Mouse (Mus musculus) heart, embryonic 11.5 days (tissue): ENCODE data around the gene Lin7a. TPM values are rescaled to one million over a fixed set of nuclear protein-coding genes. Genes with fewer than 3 reads are reported as not detected.

Experiments used
- ATAC-seq: fragments of 200-750 bp; cut with Nextera tagmentation; replicated peaks from 2 replicates; pipeline ENCODE4 v1.8.0; 2017; ENCODE audit warnings: moderate library complexity; ENCODE audit not compliant: insufficient number of reproducible peaks, low FRiP score, low TSS enrichment
- H3K27ac ChIP-seq: fragments of 300-500 bp; sonication (generic); 2 replicates; pipeline ENCODE4 v1.5.1; 2014; ENCODE audit warnings: mild to moderate bottlenecking, low read depth, low read length
- H3K27me3 ChIP-seq: fragments of 300-500 bp; sonication (generic); 2 replicates; pipeline ENCODE4 v1.6.1; 2014; ENCODE audit warnings: mild to moderate bottlenecking, low read length, mixed read lengths; ENCODE audit not compliant: control insufficient read depth, insufficient read depth
- H3K36me3 ChIP-seq: fragments of 300-500 bp; sonication (generic); 2 replicates; pipeline ENCODE4 v1.6.1; 2014; ENCODE audit warnings: mild to moderate bottlenecking, low read length, moderate library complexity, mixed read lengths; ENCODE audit not compliant: control insufficient read depth, insufficient read depth
- H3K4me1 ChIP-seq: fragments of 300-500 bp; sonication (generic); 2 replicates; pipeline ENCODE4 v1.6.1; 2014; ENCODE audit warnings: low read length; ENCODE audit not compliant: control insufficient read depth, insufficient read depth
- H3K4me2 ChIP-seq: fragments of 300-500 bp; sonication (generic); 2 replicates; pipeline ENCODE4 v1.6.1; 2014; ENCODE audit warnings: mild to moderate bottlenecking, moderate library complexity
- H3K4me3 ChIP-seq: fragments of 300-500 bp; sonication (generic); 2 replicates; pipeline ENCODE4 v1.5.1; 2014; ENCODE audit warnings: low read depth, low read length
- H3K9ac ChIP-seq: fragments of 300-500 bp; sonication (generic); 2 replicates; pipeline ENCODE4 v1.6.1; 2014; ENCODE audit warnings: mild to moderate bottlenecking, low read depth, low read length, moderate library complexity
- H3K9me3 ChIP-seq: fragments of 300-500 bp; sonication (generic); replicated peaks from 2 replicates; pipeline ENCODE4 v1.6.1; 2016; ENCODE audit warnings: low read length; ENCODE audit not compliant: control insufficient read depth
- WGBS: fragments of 180-500 bp; shearing (Covaris S2); extraction: QIAGEN DNeasy Blood & Tissue Kit; methylation state at CpG from one replicate; pipeline ENCODE4 v1.1.7; 2014; ENCODE audit not compliant: insufficient replicate concordance; 5-methylcytosine and 5-hydroxymethylcytosine counted together
- polyA plus RNA-seq: library from polyadenylated mRNA; unstranded; fragments of >200 nt; fragmentation: Nextera tagmentation; extraction: Ambion mirVana; gene quantifications from 2 replicates; pipeline ENCODE4 v1.2.1, GENCODE M21; 2014

The Lin7a gene
- polyA plus RNA-seq, 1 experiment from 2014 or later, result 2.6 TPM

DNA sequence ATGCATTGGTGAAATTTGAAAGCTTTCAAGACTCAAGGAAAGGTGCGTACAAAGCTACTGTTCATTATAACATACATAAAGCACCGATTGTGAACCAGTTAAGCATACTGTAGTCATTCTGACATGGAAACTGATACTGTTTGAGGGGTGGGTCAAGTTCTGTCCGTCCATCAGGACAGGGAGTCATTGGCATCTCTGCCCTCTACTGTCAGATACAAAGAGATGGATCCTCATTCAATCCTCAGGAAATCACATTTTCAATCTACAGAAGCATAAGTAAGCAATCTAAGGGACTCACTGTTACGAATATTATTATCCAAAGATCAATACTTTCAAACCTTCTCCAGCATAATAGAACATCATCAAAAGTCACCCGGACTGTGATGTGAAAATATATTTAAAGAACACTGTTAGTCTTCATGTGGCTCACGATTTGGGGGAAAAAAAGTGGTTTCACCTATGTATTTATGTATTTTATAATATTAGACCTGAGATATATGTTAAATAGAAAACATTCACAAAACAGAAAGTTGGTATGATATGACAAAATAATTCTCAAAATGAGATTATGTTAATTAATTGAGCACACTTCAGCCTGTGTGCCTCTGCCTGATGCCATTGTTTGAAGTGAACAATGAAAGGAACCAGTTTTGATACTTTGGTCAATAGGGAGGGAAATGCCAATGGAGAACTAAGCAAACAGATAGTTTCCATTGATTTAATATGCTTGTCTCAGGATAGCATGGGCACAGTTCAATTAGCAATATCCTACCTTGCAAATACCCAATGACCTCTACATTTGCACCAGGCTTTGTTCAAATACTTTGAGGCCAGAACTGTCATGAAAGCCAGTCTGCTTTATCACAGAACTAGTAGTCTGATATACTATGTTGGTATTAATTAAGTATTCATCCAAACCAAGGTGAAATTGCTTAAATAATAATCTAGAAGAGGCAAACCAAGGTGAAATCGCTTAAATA is 36.8 kb upstream of the Lin7a start:
- no peaks in the 10 kb centered on the region for H3K27me3 ChIP-seq
- no peak overlapping the region for H3K9ac ChIP-seq
- H3K4me2 ChIP-seq, result no peak overlapping the region
- H3K4me3 ChIP-seq, result no peak overlapping the region
- H3K27ac ChIP-seq, result no peak overlapping the region
- ATAC-seq, result no peak
- no peaks in the 10 kb centered on the region for H3K36me3 ChIP-seq
- no peaks in the 10 kb centered on the region for H3K4me1 ChIP-seq
- no peaks in the 10 kb centered on the region for H3K9me3 ChIP-seq
- 69% methylated on average over 7 of the region's 7 CpGs for WGBS

DNA sequence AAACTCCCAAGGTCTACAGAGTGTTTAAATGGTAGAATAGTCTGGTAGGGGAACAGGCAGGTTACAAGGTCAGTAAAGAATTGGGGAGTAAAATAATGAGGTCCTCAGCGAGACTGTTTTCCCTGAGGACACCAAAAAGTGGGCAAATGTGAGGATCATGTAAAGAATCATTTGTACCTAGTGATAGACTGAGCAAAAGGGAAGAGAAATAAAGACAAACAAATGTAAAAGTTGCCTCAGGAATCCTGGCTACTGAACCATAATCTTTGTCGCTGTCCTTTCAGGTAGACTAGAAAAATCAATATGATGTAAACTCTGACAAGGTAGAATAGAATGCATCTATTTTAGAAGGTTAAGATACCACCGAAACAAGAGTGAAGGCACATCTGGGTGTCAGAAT is 36.0 kb upstream of the Lin7a start:
- no peak overlapping the region for H3K27ac ChIP-seq
- no peaks in the 10 kb centered on the region for H3K9me3 ChIP-seq
- no peak overlapping the region for H3K9ac ChIP-seq
- no peak overlapping the region for H3K4me3 ChIP-seq
- ATAC-seq, result no peak
- H3K4me1 ChIP-seq, result no peaks in the 10 kb centered on the region
- H3K4me2 ChIP-seq, result no peak overlapping the region
- H3K36me3 ChIP-seq, result no peaks in the 10 kb centered on the region
- WGBS, result 74% methylated on average over 3 of the region's 3 CpGs
- no peaks in the 10 kb centered on the region for H3K27me3 ChIP-seq

DNA sequence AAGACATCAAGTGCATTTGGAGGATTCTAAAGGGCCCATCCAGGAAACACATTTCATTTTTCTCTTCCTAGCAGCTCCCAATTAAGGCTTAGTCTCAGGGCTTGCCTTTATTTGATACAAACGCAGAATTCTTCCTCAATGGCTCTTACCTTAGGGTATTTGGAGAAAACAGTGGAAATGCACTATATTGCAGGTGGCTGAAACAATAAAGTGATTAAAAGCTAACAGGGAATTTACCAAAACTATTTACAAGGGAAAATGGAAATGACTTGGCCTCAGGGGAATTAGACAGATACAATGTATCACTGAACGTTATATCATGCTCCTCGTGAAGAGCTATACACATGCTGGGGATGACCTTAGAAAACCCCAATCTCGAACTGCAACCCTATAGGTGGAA is 35.3 kb upstream of the Lin7a start:
- Histone ChIP-seq H3K36me3 (no peaks in the 10 kb centered on the region), H3K4me1 (no peaks in the 10 kb centered on the region), H3K27me3 (no peaks in the 10 kb centered on the region), H3K9ac (no peak overlapping the region), H3K4me2 (no peak overlapping the region), H3K27ac (no peak overlapping the region), H3K9me3 (no peaks in the 10 kb centered on the region), H3K4me3 (no peak overlapping the region)
- ATAC-seq, result no peak
- WGBS, result 77% methylated on average over 4 of the region's 4 CpGs

DNA sequence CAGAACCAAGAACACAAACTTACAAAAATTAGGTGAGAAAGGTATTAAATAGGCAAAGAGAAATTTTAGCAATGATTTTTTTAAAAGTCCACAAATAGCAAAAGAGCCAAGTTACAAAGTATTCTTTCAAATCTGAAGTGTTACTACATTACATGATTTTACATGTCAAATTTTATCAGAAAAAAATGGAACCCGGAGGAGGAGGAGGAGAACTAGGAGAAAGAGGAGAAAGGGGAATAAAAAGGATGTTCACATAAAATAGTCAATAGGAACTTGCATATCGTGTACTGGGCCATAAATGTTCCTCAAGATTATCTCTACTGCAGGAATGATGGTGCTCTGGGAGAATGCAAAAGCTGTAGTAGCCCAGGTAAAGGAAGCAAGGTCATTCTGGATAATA is 34.4 kb upstream of the Lin7a start:
- Histone ChIP-seq H3K36me3 (no peaks in the 10 kb centered on the region), H3K4me3 (no peak overlapping the region), H3K9ac (no peak overlapping the region), H3K9me3 (no peaks in the 10 kb centered on the region), H3K27ac (no peak overlapping the region), H3K4me1 (no peaks in the 10 kb centered on the region), H3K27me3 (no peaks in the 10 kb centered on the region), H3K4me2 (no peak overlapping the region)
- ATAC-seq, result no peak
- WGBS, result 70% methylated on average over 2 of the region's 2 CpGs

DNA sequence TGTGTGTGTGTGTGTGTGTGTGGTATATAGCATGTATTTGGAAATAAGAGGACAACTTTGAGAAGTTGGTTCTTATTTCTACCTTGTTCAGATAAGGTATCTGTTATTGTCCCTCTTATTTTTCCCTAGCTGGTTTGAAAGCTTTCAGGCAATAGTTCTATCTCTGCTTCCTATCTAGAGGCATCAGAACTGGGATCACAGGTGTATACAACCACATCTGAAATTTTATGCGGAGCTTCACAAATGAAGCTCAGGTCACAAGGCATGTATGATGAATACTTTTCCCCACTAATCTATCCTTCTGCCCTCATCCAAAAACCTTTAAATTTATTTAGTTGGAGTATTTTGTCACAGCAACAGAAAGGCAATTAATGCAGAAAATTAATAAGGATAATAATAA is 33.8 kb upstream of the Lin7a start:
- Histone ChIP-seq H3K27me3 (no peaks in the 10 kb centered on the region), H3K27ac (no peak overlapping the region), H3K4me3 (no peak overlapping the region), H3K9ac (no peak overlapping the region), H3K4me1 (no peaks in the 10 kb centered on the region), H3K36me3 (no peaks in the 10 kb centered on the region), H3K9me3 (no peaks in the 10 kb centered on the region), H3K4me2 (no peak overlapping the region)
- 88% methylated on average over 1 of the region's 1 CpGs for WGBS
- no peak for ATAC-seq

DNA sequence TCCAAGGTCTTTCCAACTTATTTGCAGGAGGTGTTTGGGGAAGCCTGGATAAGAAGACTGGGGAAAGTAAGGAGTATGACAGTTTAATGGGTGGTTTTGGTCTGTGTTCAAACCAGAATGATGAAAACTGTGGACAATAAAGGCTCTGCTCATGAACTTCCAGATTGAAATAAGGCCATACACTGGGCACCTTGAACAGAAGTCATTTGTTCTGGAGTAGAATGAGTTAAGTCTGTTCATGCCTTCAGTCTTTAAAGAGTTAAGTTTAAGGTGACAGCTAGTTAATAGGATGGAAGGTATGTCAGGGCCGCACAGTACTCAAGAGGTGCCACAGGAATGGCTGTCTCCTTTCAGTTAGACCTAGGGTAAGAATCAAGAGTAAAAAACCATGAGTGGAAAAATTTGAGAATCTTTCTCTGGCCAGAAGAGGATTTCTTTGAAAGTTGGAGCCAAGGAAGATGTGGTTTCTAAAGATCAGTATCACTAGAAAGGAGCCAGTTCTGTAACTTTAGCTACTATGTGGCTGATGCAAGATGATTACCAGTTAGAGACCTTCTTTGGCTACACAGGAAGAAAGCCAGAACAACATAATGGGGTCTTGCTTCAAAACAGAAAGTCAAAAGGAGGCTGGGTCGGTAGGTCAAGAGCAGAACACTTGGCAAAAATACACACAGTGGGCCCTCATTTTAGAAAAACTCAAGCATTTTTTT is 33.2 kb upstream of the Lin7a start:
- Histone ChIP-seq H3K4me3 (no peak overlapping the region), H3K27ac (no peak overlapping the region), H3K36me3 (no peaks in the 10 kb centered on the region), H3K9ac (no peak overlapping the region), H3K4me2 (no peak overlapping the region), H3K4me1 (no peaks in the 10 kb centered on the region), H3K9me3 (no peaks in the 10 kb centered on the region), H3K27me3 (no peaks in the 10 kb centered on the region)
- ATAC-seq, result no peak
- 57% methylated on average over 2 of the region's 2 CpGs for WGBS

DNA sequence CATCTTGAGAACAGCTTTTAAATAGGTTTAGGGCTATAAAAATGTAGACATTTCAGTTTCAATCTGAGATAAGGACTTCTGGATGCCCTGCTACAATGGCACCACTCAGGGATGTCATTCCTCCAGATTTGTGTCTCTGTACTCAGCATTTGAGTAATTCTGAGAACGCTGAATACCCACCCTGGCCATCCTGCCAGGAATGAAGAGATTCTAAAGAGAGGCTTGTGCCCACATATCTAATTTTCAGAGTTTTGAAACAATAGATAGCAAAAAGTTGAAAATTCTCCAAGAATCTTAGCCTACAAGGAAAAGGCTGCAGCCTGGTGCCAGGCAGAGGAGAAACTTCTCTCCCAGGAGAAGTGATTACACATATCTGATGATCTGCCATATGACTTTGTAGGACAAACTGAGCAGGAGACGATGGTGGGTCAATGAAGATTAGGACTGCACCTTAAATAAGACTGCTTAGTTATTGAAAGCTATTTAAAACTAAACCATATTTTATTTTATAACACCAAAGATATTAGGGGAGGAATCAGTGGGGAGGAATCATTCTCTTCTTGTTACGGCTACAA is 32.5 kb upstream of the Lin7a start:
- 73% methylated on average over 3 of the region's 3 CpGs for WGBS

DNA sequence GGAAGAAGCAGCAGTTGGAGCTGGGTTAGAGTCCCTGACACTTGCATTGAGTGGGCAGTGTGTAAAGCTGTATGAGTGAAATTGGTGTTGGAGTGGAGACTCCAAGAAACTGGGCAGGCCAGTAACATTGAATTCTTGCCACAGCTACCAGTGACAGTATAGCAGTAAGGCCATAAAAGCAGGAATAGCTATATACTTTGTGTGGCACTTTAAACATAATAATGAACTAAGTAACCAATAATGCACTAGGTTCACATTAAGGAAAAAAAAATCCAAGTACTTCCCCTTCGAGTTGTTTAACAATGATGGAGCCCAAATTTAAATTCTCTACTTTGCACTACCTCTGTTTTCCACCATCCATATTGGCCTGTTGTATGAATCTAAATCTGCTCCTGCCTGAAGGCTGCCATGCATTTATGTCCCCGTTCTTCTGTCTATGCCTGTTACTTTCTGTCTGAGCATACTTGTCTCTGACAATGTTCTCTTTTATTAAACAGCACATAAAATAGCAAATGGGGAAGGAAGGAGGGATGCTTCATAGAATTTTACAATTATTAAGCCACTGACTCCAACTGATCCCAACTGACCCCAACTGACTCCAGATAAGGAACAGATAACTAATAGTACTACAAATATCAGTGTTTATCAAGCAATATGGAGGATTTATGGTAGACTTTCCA is 31.7 kb upstream of the Lin7a start:
- 76% methylated on average over 2 of the region's 2 CpGs for WGBS
- H3K4me2 ChIP-seq, result no peak overlapping the region

More for the DNA sequence above, 32.5 kb upstream of the Lin7a start:
- no peak overlapping the region for H3K4me2 ChIP-seq
- no peaks in the 10 kb centered on the region for H3K4me1 ChIP-seq
- no peaks in the 10 kb centered on the region for H3K36me3 ChIP-seq
- no peaks in the 10 kb centered on the region for H3K27me3 ChIP-seq
- H3K9me3 ChIP-seq, result no peaks in the 10 kb centered on the region
- H3K4me3 ChIP-seq, result no peak overlapping the region
- H3K9ac ChIP-seq, result no peak overlapping the region
- ATAC-seq, result no peak
- no peak overlapping the region for H3K27ac ChIP-seq

More for the DNA sequence above, 31.7 kb upstream of the Lin7a start:
- no peaks in the 10 kb centered on the region for H3K4me1 ChIP-seq
- H3K27me3 ChIP-seq, result no peaks in the 10 kb centered on the region
- no peak overlapping the region for H3K4me3 ChIP-seq
- no peaks in the 10 kb centered on the region for H3K36me3 ChIP-seq
- no peak overlapping the region for H3K9ac ChIP-seq
- H3K9me3 ChIP-seq, result no peaks in the 10 kb centered on the region
- H3K27ac ChIP-seq, result no peak overlapping the region
- no peak for ATAC-seq
